Mouse (Mus musculus) small intestine, adult 2 months (tissue): ENCODE data around the gene Npnt.

Experiments used
- CTCF ChIP-seq: fragments of 200-500 bp; IDR thresholded peaks from 2 replicates; pipeline ENCODE4 v1.5.1; 2012; ENCODE audit warnings: low read depth, mild to moderate bottlenecking, control low read depth, inconsistent platforms, low read length, moderate library complexity, mixed read lengths; ENCODE audit not compliant: insufficient replicate concordance, insufficient read length; ENCODE audit errors: extremely low read depth
- POLR2A ChIP-seq: fragments of 200-500 bp; IDR thresholded peaks from 2 replicates; pipeline ENCODE4 v1.6.1; 2012; ENCODE audit warnings: low read depth, mild to moderate bottlenecking, control low read depth, inconsistent platforms, low read length, moderate library complexity

GRCm38 (mm10) chr3:132870079-132870478, 80.0 kb downstream of the Npnt start:
- TF ChIP-seq POLR2A: no peak
- no peak for TF ChIP-seq CTCF
